Mouse (Mus musculus) hindbrain, embryonic 13.5 days (tissue): ENCODE data around the gene Oas1h. TPM values are rescaled to one million over a fixed set of nuclear protein-coding genes. Genes with fewer than 3 reads are reported as not detected.
"Not testable (repeated sequence)": the region's sequence is repeated elsewhere in the genome, so short reads cannot be mapped to it uniquely, and the experiment has no call there.

Experiments
- ATAC-seq: fragments of 200-750 bp; cut with Nextera tagmentation; 2 replicates; pipeline ENCODE4 v1.8.0; 2017; ENCODE audit warnings: moderate TSS enrichment; ENCODE audit not compliant: low FRiP score
- H3K27ac ChIP-seq: fragments of 300-500 bp; sonication (generic); 2 replicates; pipeline ENCODE4 v1.5.1; 2015; ENCODE audit warnings: inconsistent platforms, mild to moderate bottlenecking, moderate library complexity
- H3K27me3 ChIP-seq: fragments of 300-500 bp; sonication (generic); 2 replicates; pipeline ENCODE4 v1.6.1; 2015; ENCODE audit warnings: mild to moderate bottlenecking, inconsistent platforms
- H3K36me3 ChIP-seq: fragments of 300-500 bp; sonication (generic); 2 replicates; pipeline ENCODE4 v1.6.1; 2015; ENCODE audit warnings: mild to moderate bottlenecking, inconsistent platforms
- H3K4me1 ChIP-seq: fragments of 300-500 bp; sonication (generic); replicated peaks from 2 replicates; pipeline ENCODE4 v1.6.1; 2015; ENCODE audit warnings: inconsistent platforms
- H3K4me2 ChIP-seq: fragments of 300-500 bp; sonication (generic); 2 replicates; pipeline ENCODE4 v1.6.1; 2015; ENCODE audit warnings: inconsistent platforms, mild to moderate bottlenecking, moderate library complexity
- H3K4me3 ChIP-seq: fragments of 300-500 bp; sonication (generic); 2 replicates; pipeline ENCODE4 v1.5.1; 2015; ENCODE audit warnings: mild to moderate bottlenecking, inconsistent platforms
- H3K9ac ChIP-seq: fragments of 300-500 bp; sonication (generic); 2 replicates; pipeline ENCODE4 v1.6.1; 2015; ENCODE audit warnings: mild to moderate bottlenecking, inconsistent platforms
- H3K9me3 ChIP-seq: fragments of 300-500 bp; sonication (generic); 2 replicates; pipeline ENCODE4 v1.6.1; 2016; ENCODE audit warnings: inconsistent platforms
- WGBS: fragments of 180-500 bp; shearing (Covaris S2); methylation state at CpG from one replicate; pipeline ENCODE4 v1.1.7; 2015; 5-methylcytosine and 5-hydroxymethylcytosine counted together
- polyA plus RNA-seq: library from polyadenylated mRNA; unstranded; fragments of >200 nt; fragmentation: Nextera tagmentation; extraction: Ambion mirVana; gene quantifications from 2 replicates; pipeline ENCODE4 v1.2.1, GENCODE M21; 2015

Gene Oas1h
- polyA plus RNA-seq, 1 experiment from 2014 or later, result not detected

DNA sequence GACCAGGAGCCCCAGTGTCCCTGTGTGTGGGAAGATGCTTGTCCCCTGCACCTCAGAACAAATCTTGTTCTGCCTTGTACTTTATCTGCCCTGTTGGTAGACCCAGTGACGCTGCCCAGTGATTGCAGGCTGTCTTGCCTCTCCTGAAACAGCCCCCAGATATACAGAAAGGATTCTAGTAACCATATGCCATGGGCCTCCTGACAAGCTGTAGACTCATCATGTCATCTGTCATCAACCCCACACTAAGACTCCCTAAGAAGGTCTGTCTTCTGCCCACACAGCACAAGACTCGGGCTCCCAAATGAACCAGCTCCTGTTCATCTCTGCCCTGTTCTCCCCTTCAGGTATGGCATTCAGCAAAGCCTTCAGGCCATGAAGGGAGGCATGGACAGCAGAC lies 2.0 kb upstream of the Oas1h start:
- Histone ChIP-seq H3K4me1 (no peaks in the 10 kb centered on the region), H3K4me2 (no peak overlapping the region), H3K36me3 (no peaks in the 10 kb centered on the region), H3K4me3 (no peak overlapping the region), H3K9ac (no peak overlapping the region), H3K9me3 (peaks cover 6% of the 10 kb centered on the region), H3K27me3 (no peaks in the 10 kb centered on the region), H3K27ac (no peak overlapping the region)
- no peak for ATAC-seq
- 89% methylated on average over 2 of the region's 2 CpGs for WGBS

DNA sequence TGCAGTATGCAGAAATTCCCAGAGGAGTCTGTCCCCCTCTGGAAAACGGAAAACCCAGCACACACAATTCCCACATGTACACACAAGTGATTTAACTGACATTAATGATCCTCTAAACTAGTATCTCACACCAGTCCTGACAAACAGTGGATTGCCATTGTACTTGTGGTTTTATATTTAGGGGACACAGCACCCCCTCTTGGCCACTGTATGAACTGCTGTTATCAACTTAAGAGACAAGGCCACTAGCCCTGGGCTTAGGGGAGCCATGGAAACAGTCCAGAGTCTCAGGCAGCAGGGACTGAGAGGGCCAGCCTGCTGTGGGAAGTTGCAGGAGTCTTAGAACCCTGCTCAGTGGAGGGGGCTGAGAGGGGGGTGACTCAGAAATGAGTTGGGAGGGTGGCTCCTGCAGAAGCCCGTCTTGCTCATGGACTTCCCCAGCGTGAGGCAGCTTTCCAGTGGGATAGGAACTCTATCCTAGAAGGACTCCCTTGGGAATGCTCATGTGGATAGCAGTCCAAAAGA lies 4.2 kb downstream of the Oas1h start:
- Histone ChIP-seq H3K27ac (no peak overlapping the region), H3K36me3 (no peaks in the 10 kb centered on the region), H3K27me3 (0 out of 2 replicates have a peak, but pooled peaks cover 2% of the 10 kb centered on the region), H3K4me3 (no peak overlapping the region), H3K9ac (no peak overlapping the region), H3K4me2 (no peak overlapping the region), H3K4me1 (no peaks in the 10 kb centered on the region), H3K9me3 (no peaks in the 10 kb centered on the region)
- WGBS, result 67% methylated on average over 3 of the region's 3 CpGs
- ATAC-seq, result no peak

- 0 out of 2 replicates have a peak, but pooled peaks cover 2% of the 10 kb centered on the region for H3K27me3 ChIP-seq
- no peak overlapping the region for H3K9ac ChIP-seq
- H3K36me3 ChIP-seq, result no peaks in the 10 kb centered on the region
- WGBS, result 89% methylated on average over 7 of the region's 7 CpGs
- ATAC-seq, result no peak
- no peaks in the 10 kb centered on the region for H3K9me3 ChIP-seq
- H3K4me2 ChIP-seq, result no peak overlapping the region
- no peak overlapping the region for H3K27ac ChIP-seq
- no peak overlapping the region for H3K4me3 ChIP-seq
- no peaks in the 10 kb centered on the region for H3K4me1 ChIP-seq
Observed at GRCm38 (mm10) chr5:120869436-120870015, 8.3 kb downstream of the Oas1h start.

DNA sequence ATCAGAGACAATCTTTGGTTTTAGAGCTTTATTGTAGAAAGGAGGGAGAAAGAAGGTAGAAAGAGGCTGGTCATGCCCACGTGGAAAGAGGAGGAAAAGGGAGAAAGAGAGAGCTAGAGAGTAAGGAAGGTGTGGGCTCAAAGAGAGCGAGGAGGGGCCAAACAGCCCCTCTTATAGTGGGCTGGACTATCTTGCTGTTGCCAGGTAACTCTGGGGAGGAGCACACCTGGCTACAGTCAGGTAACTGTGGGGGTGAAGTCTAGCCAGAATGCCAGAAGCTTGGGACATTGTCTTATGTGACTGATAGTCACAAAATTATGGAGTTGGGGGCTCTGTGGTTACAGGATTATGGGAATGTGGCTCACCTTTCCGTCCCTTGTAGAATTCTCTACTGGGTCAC lies 8.9 kb downstream of the Oas1h start:
- Histone ChIP-seq H3K27ac (no peak overlapping the region), H3K4me1 (no peaks in the 10 kb centered on the region), H3K36me3 (no peaks in the 10 kb centered on the region), H3K4me3 (no peak overlapping the region), H3K9me3 (no peaks in the 10 kb centered on the region), H3K9ac (no peak overlapping the region), H3K4me2 (no peak overlapping the region), H3K27me3 (0 out of 2 replicates have a peak, but pooled peaks cover 2% of the 10 kb centered on the region)
- WGBS, result 67% methylated on average over 3 of the region's 3 CpGs
- no peak for ATAC-seq

DNA sequence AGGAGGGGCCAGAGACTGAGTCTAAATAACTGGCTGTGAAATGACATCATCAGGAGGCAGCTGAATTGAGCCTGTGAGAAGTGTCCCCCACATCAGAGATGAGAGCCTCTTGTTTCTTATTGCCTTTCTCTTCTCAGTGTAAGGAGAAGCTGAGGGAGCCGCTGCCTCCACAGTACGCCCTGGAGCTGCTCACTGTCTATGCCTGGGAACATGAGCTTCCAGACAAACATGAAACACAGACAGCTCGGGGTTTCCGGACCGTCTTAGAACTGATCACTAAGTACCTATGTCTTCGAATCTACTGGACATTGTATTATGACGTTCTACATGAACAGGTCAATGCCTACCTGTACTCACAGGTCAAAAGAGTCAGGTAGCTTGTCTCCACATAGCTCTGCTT lies 9.6 kb downstream of the Oas1h start:
- Histone ChIP-seq H3K27me3 (0 out of 2 replicates have a peak, but pooled peaks cover 2% of the 10 kb centered on the region), H3K4me1 (no peaks in the 10 kb centered on the region), H3K9me3 (no peaks in the 10 kb centered on the region), H3K36me3 (no peaks in the 10 kb centered on the region), H3K4me2 (no peak overlapping the region), H3K9ac (no peak overlapping the region), H3K4me3 (no peak overlapping the region), H3K27ac (no peak overlapping the region)
- ATAC-seq, result no peak
- WGBS, result 91% methylated on average over 7 of the region's 7 CpGs

GRCm38 (mm10) chr5:120871469-120871868 lies 10.2 kb downstream of the Oas1h start:
- Histone ChIP-seq H3K4me2 (no peak overlapping the region), H3K27ac (no peak overlapping the region), H3K9me3 (no peaks in the 10 kb centered on the region), H3K36me3 (no peaks in the 10 kb centered on the region), H3K9ac (no peak overlapping the region), H3K27me3 (0 out of 2 replicates have a peak, but pooled peaks cover 2% of the 10 kb centered on the region), H3K4me1 (no peaks in the 10 kb centered on the region), H3K4me3 (no peak overlapping the region)
- no peak for ATAC-seq
- 56% methylated on average over 2 of the region's 2 CpGs for WGBS

GRCm38 (mm10) chr5:120876839-120877238 lies 15.6 kb downstream of the Oas1h start:
- not testable (repeated sequence) for H3K36me3 ChIP-seq, H3K27me3 ChIP-seq, ATAC-seq, H3K4me3 ChIP-seq, H3K4me1 ChIP-seq, H3K4me2 ChIP-seq, H3K27ac ChIP-seq, H3K9ac ChIP-seq
- H3K9me3 ChIP-seq, result peaks cover 10% of the 10 kb centered on the region
- WGBS, result 82% methylated on average over 2 of the region's 3 CpGs

DNA sequence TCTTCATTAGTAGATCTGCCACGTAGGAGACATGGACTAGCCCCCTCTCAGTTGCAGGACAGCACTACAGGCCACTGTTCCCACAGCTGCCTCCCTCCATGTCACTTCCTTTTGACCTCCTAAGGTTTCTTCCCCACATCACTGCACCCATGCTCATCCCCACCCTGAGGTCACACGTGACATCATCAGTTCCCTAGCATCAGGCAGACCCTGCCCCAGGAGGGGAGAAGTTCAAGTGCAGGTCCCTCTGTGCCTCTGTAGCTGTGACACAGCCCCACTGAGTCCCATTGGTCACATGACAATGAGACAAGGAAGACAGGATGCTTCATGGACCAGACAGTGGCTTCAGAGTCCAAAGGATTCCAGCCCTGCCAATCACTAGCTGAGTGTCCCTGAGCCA lies 16.2 kb downstream of the Oas1h start:
- H3K4me1 ChIP-seq, H3K36me3 ChIP-seq, H3K4me3 ChIP-seq, H3K27ac ChIP-seq, H3K27me3 ChIP-seq, H3K4me2 ChIP-seq, H3K9ac ChIP-seq, ATAC-seq: not testable (repeated sequence)
- peaks cover 10% of the 10 kb centered on the region for H3K9me3 ChIP-seq
- WGBS, result 86% methylated on average over 2 of the region's 2 CpGs

DNA sequence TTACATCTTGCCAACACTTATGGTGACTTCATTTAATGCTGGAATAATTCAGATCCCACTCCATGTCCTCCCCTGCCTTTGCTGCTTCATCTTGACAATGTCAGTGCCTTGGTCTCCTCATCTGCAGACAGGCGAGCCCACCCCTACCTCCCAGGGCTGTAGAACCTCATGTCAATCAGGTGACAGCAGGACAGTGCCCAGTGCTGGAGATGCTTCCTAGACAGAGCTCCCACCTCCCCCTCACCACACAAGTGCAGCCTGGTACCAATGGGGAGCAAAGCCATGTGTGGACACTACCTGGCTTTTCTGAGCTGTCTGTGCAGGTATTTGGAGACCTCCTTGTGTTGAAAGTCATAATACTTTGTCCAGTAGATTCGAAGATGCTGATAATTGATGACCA lies 17.6 kb downstream of the Oas1h start:
- ATAC-seq, H3K4me1 ChIP-seq, H3K36me3 ChIP-seq, H3K4me2 ChIP-seq, H3K27me3 ChIP-seq, H3K4me3 ChIP-seq, H3K9ac ChIP-seq, H3K27ac ChIP-seq: not testable (repeated sequence)
- 64% methylated on average over 2 of the region's 2 CpGs for WGBS
- peaks cover 10% of the 10 kb centered on the region for H3K9me3 ChIP-seq

DNA sequence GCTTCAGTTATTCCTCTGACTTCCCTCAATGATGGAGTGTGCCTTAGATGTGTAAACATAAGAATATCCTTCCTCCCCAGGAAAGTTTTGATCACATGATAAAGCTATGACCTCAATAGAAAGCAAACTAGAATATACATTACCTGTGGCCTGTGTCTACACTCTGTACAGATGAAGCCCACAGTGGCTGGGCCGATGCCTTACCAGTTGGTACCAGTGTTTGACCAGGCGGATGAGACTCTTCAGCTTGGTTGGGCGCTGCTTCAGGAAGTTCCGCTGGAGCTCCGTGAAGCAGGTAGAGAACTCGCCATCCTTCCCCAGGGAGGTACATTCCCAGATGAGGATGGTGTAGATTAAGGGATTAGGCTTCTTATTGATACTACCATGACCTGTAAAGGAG lies 20.5 kb downstream of the Oas1h start:
- ATAC-seq, H3K4me1 ChIP-seq, H3K36me3 ChIP-seq, H3K27me3 ChIP-seq, H3K4me3 ChIP-seq, H3K4me2 ChIP-seq, H3K9ac ChIP-seq, H3K27ac ChIP-seq: not testable (repeated sequence)
- H3K9me3 ChIP-seq, result peaks cover 10% of the 10 kb centered on the region
- WGBS, result 92% methylated on average over 6 of the region's 6 CpGs

DNA sequence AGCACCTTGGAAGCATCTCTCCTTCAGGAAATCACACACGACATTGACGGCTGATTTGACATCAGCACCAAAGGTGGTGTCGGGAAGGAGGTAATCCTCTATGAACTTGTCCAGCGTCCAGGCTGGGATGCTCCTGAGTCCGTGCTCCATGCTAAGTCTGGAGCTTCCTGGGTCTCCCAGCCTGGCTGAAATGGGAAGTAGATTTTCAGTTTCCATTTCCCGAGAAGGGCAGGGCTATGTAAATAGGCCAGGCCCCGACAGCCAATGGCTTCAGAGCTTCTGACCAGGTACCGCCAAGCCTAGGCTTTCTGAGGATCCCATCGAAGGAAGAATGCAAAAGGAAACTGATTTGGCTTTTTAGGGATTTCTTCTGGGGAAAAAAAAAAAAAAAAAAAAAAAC lies 26.2 kb downstream of the Oas1h start, which contains the start of gene Oas1g:
Oas1g (minus strand) TSS at position 201 of the 400 bp plus-strand sequence.
- H3K4me3 ChIP-seq, H3K4me1 ChIP-seq, H3K4me2 ChIP-seq, ATAC-seq, H3K27ac ChIP-seq, H3K9me3 ChIP-seq, H3K9ac ChIP-seq, H3K27me3 ChIP-seq, H3K36me3 ChIP-seq: not testable (repeated sequence)
- 27% methylated on average over 6 of the region's 9 CpGs for WGBS

DNA sequence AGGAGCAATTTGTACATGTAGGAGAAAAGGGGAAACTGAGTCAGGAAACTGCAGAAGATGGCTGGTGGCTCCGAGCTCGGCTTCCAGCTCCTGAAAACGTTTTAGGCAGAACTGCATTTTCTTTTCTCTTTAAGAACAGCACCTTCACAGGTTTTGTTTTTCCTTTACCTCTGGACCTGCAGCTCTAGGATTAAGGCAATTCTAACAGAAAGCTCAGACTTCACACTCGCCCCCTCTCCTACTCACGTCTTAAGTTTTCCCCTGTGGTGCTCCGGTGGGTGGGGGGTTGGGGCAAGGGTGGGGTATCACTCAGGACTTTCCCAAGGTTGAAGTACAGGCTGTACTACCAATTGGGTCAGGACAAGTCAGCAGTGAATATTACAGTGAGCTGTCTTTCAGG lies 26.6 kb downstream of the Oas1h start:
- H3K36me3 ChIP-seq, result no peaks in the 10 kb centered on the region
- no peaks in the 10 kb centered on the region for H3K9me3 ChIP-seq
- H3K9ac ChIP-seq, result no peak overlapping the region
- no peaks in the 10 kb centered on the region for H3K27me3 ChIP-seq
- no peak for ATAC-seq
- no peaks in the 10 kb centered on the region for H3K4me1 ChIP-seq
- no peak overlapping the region for H3K4me3 ChIP-seq
- 64% methylated on average over 6 of the region's 6 CpGs for WGBS
- H3K27ac ChIP-seq, result no peak overlapping the region
- no peak overlapping the region for H3K4me2 ChIP-seq

GRCm38 (mm10) chr5:120888294-120888815 lies 27.1 kb downstream of the Oas1h start:
- H3K27ac ChIP-seq, H3K4me1 ChIP-seq, H3K4me2 ChIP-seq, H3K9me3 ChIP-seq, H3K27me3 ChIP-seq, ATAC-seq, H3K36me3 ChIP-seq, H3K4me3 ChIP-seq, H3K9ac ChIP-seq: not testable (repeated sequence)
- WGBS, result 38% methylated on average over 4 of the region's 4 CpGs
